Mouse (Mus musculus): ENCODE results near the gene Tmem59l. TPM values are rescaled to one million over a fixed set of nuclear protein-coding genes. Genes with fewer than 3 reads are reported as not detected.

The Tmem59l gene
- polyA plus RNA-seq, 1 experiment from 2014 or later = 10.2 TPM

DNA sequence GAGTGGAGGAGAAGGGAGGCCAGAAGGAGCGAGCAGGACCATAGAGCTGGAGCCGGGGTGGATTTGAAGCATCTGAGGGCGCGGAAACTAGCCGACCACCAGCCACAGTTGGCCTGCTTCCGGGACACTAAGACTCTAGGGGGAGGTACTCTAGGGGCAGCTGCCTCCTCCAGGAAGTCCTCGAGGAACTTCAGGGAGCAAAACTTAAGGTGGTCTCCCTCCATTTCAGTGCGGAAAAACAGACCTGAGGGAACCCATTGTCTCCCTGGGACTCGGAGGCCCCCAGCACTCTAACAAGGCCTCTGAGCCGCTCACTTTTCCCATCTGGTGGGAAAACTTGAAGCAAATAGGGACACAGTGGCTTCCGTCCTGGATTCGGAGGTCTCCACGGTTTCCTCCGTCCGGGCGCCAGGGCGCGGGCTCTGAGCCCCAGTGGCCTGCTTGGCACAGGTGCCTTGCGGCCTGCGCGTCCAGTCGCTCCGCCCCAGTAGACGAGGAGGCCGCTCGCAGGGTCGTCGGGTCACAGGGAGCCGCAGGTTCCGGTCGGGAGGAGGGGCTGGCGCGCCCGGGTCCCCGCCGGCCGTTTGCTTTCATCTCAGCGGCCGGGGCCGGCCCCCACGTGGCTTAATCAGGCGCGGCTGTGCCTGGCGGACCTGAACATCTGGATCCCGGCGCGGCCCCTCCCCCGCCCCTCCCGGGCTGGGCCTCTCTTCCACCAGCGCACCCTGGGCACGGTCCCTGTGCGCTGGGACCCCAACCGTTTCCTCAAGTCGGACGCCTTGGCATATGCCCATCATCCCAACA is 1.0 kb upstream of the Tmem59l start:
- ATAC-seq (ENCODE audit: low read depth) (no peak), DNase-seq (ENCODE audit: low spot score) (no peak)
- H3K9ac ChIP-seq (ENCODE audit: low read depth, low read length) = 0 out of 2 replicates have a peak overlapping the region, but pooled peaks have one; percentile 31
- 5% methylated on average over 41 of the region's 55 CpGs for WGBS
- H3K4me2 ChIP-seq (ENCODE audit: low read depth, low read length) = peak overlapping the region; percentile 69
- peaks cover 50% of the 10 kb centered on the region for H3K4me1 ChIP-seq (ENCODE audit: control insufficient read depth, insufficient read depth, low read length)
- H3K27ac ChIP-seq (replicated peaks; ENCODE audit: low read depth, low read length) = no peak overlapping the region; the same call in 1 of the 2 replicates
- H3K27me3 ChIP-seq (replicated peaks; ENCODE audit: control insufficient read depth, insufficient read depth, low read length) = peaks cover 75% of the 10 kb centered on the region
- peak overlapping the region; percentile 33 for H3K4me3 ChIP-seq (ENCODE audit: low read depth, low read length)
- H3K36me3 ChIP-seq (ENCODE audit: control insufficient read depth, insufficient read depth, low read length) = no peaks in the 10 kb centered on the region
- no peaks in the 10 kb centered on the region for H3K9me3 ChIP-seq (ENCODE audit: control insufficient read depth, low read length)

GRCm38 (mm10) chr8:70486191-70486681 is 922 bp downstream of the Tmem59l start:
- Histone ChIP-seq H3K4me1 (ENCODE audit: control insufficient read depth, insufficient read depth, low read length) (peaks cover 37% of the 10 kb centered on the region), H3K4me3 (ENCODE audit: low read depth, low read length) (no peak overlapping the region), H3K36me3 (ENCODE audit: control insufficient read depth, insufficient read depth, low read length) (no peaks in the 10 kb centered on the region), H3K27me3 (replicated peaks; ENCODE audit: control insufficient read depth, insufficient read depth, low read length) (peaks cover 56% of the 10 kb centered on the region), H3K4me2 (ENCODE audit: low read depth, low read length) (0 out of 2 replicates have a peak overlapping the region, but pooled peaks have one; percentile 55), H3K27ac (replicated peaks; ENCODE audit: low read depth, low read length) (no peak overlapping the region), H3K9ac (ENCODE audit: low read depth, low read length) (0 out of 2 replicates have a peak overlapping the region, but pooled peaks have one; percentile 60), H3K9me3 (ENCODE audit: control insufficient read depth, low read length) (no peaks in the 10 kb centered on the region)
- no peak for DNase-seq (ENCODE audit: low spot score)
- no peak for ATAC-seq (ENCODE audit: low read depth)
- 44% methylated on average over 7 of the region's 7 CpGs for WGBS

- H3K9me3 ChIP-seq (ENCODE audit: control insufficient read depth, low read length) = no peaks in the 10 kb centered on the region
- DNase-seq (ENCODE audit: low spot score) (no peak), ATAC-seq (ENCODE audit: low read depth) (no peak)
- H3K4me3 ChIP-seq (ENCODE audit: low read depth, low read length) = no peak overlapping the region
- no peaks in the 10 kb centered on the region for H3K36me3 ChIP-seq (ENCODE audit: control insufficient read depth, insufficient read depth, low read length)
- H3K4me2 ChIP-seq (ENCODE audit: low read depth, low read length) = no peak overlapping the region
- H3K9ac ChIP-seq (ENCODE audit: low read depth, low read length) = no peak overlapping the region
- no peak overlapping the region for H3K27ac ChIP-seq (replicated peaks; ENCODE audit: low read depth, low read length)
- H3K4me1 ChIP-seq (ENCODE audit: control insufficient read depth, insufficient read depth, low read length) = peaks cover 7% of the 10 kb centered on the region; the same call in 1 of the 2 replicates
- 59% methylated on average over 2 of the region's 2 CpGs for WGBS
- H3K27me3 ChIP-seq (replicated peaks; ENCODE audit: control insufficient read depth, insufficient read depth, low read length) = peaks cover 23% of the 10 kb centered on the region
These were observed 4.2 kb downstream of the Tmem59l start for GRCm38 (mm10) chr8:70482943-70483342.

DNA sequence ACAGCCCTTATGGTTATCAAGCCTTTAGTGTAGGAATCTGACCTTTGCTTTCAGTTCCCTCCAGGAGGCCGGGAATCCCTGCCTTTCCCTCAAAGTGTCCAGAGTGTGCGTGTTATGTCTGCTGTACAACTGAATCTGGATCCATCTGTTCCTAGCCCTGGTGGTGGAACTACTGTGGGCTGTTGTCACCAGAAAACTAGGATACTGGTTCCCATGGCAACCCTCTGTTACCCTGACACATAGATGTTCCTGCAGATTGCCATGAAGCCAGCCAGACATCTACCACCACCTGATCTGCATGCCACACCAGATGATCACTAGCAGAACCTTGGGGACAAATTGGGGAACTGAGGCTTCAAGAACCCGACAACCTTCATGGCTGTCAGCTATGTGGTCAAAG is 5.2 kb downstream of the Tmem59l start:
- DNase-seq (ENCODE audit: low spot score) (no peak), ATAC-seq (ENCODE audit: low read depth) (no peak)
- Histone ChIP-seq H3K9ac (ENCODE audit: low read depth, low read length) (no peak overlapping the region), H3K9me3 (ENCODE audit: control insufficient read depth, low read length) (no peaks in the 10 kb centered on the region), H3K36me3 (ENCODE audit: control insufficient read depth, insufficient read depth, low read length) (no peaks in the 10 kb centered on the region), H3K4me1 (ENCODE audit: control insufficient read depth, insufficient read depth, low read length) (no peaks in the 10 kb centered on the region; the same call in 1 of the 2 replicates), H3K27ac (replicated peaks; ENCODE audit: low read depth, low read length) (no peak overlapping the region), H3K4me2 (ENCODE audit: low read depth, low read length) (no peak overlapping the region), H3K27me3 (replicated peaks; ENCODE audit: control insufficient read depth, insufficient read depth, low read length) (peaks cover 16% of the 10 kb centered on the region; the same call in 1 of the 2 replicates), H3K4me3 (ENCODE audit: low read depth, low read length) (no peak overlapping the region)
- WGBS = 77% methylated on average over 3 of the region's 3 CpGs

GRCm38 (mm10) chr8:70477269-70477982 is 9.7 kb downstream of the Tmem59l start:
- ATAC-seq (ENCODE audit: low read depth) = peak; percentile 27; the same call in 1 of the 2 replicates

DNA sequence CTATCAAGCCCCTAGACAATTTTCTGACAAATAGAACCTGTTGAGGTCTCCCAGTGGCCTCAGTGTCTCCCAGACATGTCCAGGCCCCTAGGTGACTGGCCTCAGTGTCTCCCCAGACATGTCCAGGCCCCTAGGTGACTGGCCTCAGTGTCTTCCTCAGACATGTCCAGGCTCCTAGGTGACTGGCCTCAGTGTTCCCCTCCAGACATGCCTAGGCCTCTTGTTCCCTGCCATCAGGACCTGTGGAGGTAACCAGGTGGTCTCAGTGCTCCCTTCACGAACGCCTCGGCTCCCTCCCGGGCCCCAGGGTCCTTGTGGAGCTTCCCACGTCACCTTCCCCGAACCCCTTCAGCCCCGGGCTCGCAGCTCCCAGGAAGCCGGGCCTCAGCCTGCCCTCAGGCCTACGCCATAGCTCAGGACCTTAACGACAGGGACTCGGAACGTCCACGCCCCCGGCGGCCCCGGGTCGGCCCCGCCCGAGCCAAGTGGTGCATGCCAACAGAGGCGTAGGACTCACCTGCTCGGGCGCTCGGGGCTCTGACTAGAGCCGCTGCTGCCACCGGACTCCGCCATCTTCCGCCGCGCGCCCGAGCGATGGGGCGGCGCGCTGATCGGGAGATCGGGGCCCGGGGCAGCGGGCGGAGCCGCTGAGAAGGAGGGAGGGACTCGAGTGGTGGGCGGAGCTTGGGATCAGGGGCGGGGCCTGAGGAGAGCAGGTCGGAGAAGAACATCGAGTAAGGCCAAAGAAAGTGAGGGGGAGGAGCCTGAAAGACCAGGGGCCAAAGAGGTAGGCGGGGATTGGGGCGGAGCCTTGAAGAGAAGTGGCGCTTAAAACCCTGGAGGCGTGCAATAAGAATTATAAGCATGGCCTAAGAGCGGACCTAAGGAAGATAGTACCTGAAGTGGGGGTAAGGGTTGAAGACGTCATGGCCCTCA is 10.6 kb downstream of the Tmem59l start, which contains the start of gene Klhl26:
Klhl26 (minus strand) TSS at position 636 of the 936 bp plus-strand sequence.
- no peaks in the 10 kb centered on the region for H3K9me3 ChIP-seq (ENCODE audit: control insufficient read depth, low read length)
- H3K4me2 ChIP-seq (ENCODE audit: low read depth, low read length) = peak within 1 kb of the TSS; percentile 89
- peaks cover 4% of the 10 kb centered on the region; the same call in 1 of the 2 replicates for H3K4me1 ChIP-seq (ENCODE audit: control insufficient read depth, insufficient read depth, low read length)
- DNase-seq (ENCODE audit: low spot score) (peak; percentile 96), ATAC-seq (ENCODE audit: low read depth) (peak; percentile 94)
- H3K4me3 ChIP-seq (ENCODE audit: low read depth, low read length) = peak within 1 kb of the TSS; percentile 76
- 0 out of 2 replicates have a peak within 1 kb of the TSS, but pooled peaks have one; percentile 28 for H3K27ac ChIP-seq (replicated peaks; ENCODE audit: low read depth, low read length)
- 0 out of 2 replicates have a peak, but pooled peaks cover 5% of the 10 kb centered on the region for H3K36me3 ChIP-seq (ENCODE audit: control insufficient read depth, insufficient read depth, low read length)
- H3K27me3 ChIP-seq (replicated peaks; ENCODE audit: control insufficient read depth, insufficient read depth, low read length) = no peaks in the 10 kb centered on the region
- peak within 1 kb of the TSS; percentile 93 for H3K9ac ChIP-seq (ENCODE audit: low read depth, low read length)
- WGBS = 1% methylated on average over 48 of the region's 53 CpGs

More at GRCm38 (mm10) chr8:70477269-70477982, 9.7 kb downstream of the Tmem59l start:
- Histone ChIP-seq H3K27ac (replicated peaks; ENCODE audit: low read depth, low read length) (no peak overlapping the region), H3K27me3 (replicated peaks; ENCODE audit: control insufficient read depth, insufficient read depth, low read length) (no peaks in the 10 kb centered on the region), H3K4me3 (ENCODE audit: low read depth, low read length) (peak overlapping the region; percentile 76), H3K9ac (ENCODE audit: low read depth, low read length) (no peak overlapping the region), H3K9me3 (ENCODE audit: control insufficient read depth, low read length) (no peaks in the 10 kb centered on the region), H3K36me3 (ENCODE audit: control insufficient read depth, insufficient read depth, low read length) (0 out of 2 replicates have a peak, but pooled peaks cover 4% of the 10 kb centered on the region), H3K4me1 (ENCODE audit: control insufficient read depth, insufficient read depth, low read length) (peaks cover 4% of the 10 kb centered on the region; the same call in 1 of the 2 replicates), H3K4me2 (ENCODE audit: low read depth, low read length) (peak overlapping the region; percentile 89)
- DNase-seq (ENCODE audit: low spot score) = peak; percentile 60
- WGBS = 2% methylated on average over 20 of the region's 21 CpGs

DNA sequence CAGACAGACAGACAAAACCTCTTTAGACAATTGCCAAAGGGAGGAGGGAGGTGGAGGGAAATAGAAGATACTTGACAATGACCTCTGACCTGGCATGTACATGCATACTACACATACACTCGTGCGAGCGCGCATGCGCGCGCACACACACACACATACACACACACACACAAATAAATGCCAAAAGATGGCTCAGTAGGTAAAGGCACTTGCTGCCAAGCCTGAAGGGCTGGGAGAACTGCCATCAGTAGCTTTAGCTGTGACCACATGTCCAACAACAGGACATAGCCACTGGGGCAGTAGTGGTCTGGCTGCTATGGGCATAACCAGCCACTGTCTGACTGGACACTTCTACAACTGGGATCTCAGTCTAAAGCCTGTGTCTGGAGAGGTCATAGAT is 15.3 kb downstream of the Tmem59l start:
- no peak for DNase-seq (ENCODE audit: low spot score)
- no peak overlapping the region for H3K27ac ChIP-seq (replicated peaks; ENCODE audit: low read depth, low read length)

More for the DNA sequence above, 15.3 kb downstream of the Tmem59l start:
- H3K4me2 ChIP-seq (ENCODE audit: low read depth, low read length) = no peak overlapping the region
- H3K4me1 ChIP-seq (ENCODE audit: control insufficient read depth, insufficient read depth, low read length) = 0 out of 2 replicates have a peak, but pooled peaks cover 4% of the 10 kb centered on the region
- H3K9ac ChIP-seq (ENCODE audit: low read depth, low read length) = no peak overlapping the region
- H3K36me3 ChIP-seq (ENCODE audit: control insufficient read depth, insufficient read depth, low read length) = 0 out of 2 replicates have a peak, but pooled peaks cover 10% of the 10 kb centered on the region
- no peaks in the 10 kb centered on the region for H3K9me3 ChIP-seq (ENCODE audit: control insufficient read depth, low read length)
- no peak overlapping the region for H3K4me3 ChIP-seq (ENCODE audit: low read depth, low read length)
- no peak for ATAC-seq (ENCODE audit: low read depth)
- WGBS = 97% methylated on average over 7 of the region's 7 CpGs
- no peaks in the 10 kb centered on the region for H3K27me3 ChIP-seq (replicated peaks; ENCODE audit: control insufficient read depth, insufficient read depth, low read length)
